Mouse (Mus musculus) neural tube, embryonic 12.5 days (tissue): ENCODE results near the gene Mospd3. TPM values are rescaled to one million over a fixed set of nuclear protein-coding genes. Genes with fewer than 3 reads are reported as not detected.

Experiments used
- ATAC-seq: fragments of 200-750 bp; cut with Nextera tagmentation; 2 replicates; pipeline ENCODE4 v1.8.0; 2017; ENCODE audit warnings: low read depth, mild to moderate bottlenecking, moderate TSS enrichment, moderate library complexity; ENCODE audit not compliant: low FRiP score
- H3K27ac ChIP-seq: fragments of 300-500 bp; sonication (generic); 2 replicates; pipeline ENCODE4 v1.5.1; 2016
- H3K27me3 ChIP-seq: fragments of 300-500 bp; sonication (generic); replicated peaks from 2 replicates; pipeline ENCODE4 v1.6.1; 2016; ENCODE audit warnings: mild to moderate bottlenecking
- H3K36me3 ChIP-seq: fragments of 300-500 bp; sonication (generic); 2 replicates; pipeline ENCODE4 v1.6.1; 2016; ENCODE audit warnings: mild to moderate bottlenecking
- H3K4me1 ChIP-seq: fragments of 300-500 bp; sonication (generic); 2 replicates; pipeline ENCODE4 v1.6.1; 2016
- H3K4me2 ChIP-seq: fragments of 300-500 bp; sonication (generic); replicated peaks from 2 replicates; pipeline ENCODE4 v1.6.1; 2016; ENCODE audit warnings: mild to moderate bottlenecking
- H3K4me3 ChIP-seq: fragments of 300-500 bp; sonication (generic); 2 replicates; pipeline ENCODE4 v1.5.1; 2016
- H3K9ac ChIP-seq: fragments of 300-500 bp; sonication (generic); 2 replicates; pipeline ENCODE4 v1.6.1; 2016; ENCODE audit warnings: mild to moderate bottlenecking
- H3K9me3 ChIP-seq: fragments of 300-500 bp; sonication (generic); 2 replicates; pipeline ENCODE4 v1.6.1; 2016; ENCODE audit warnings: mild to moderate bottlenecking
- WGBS: fragments of 180-500 bp; shearing (Covaris S2); methylation state at CpG from one replicate; pipeline ENCODE4 v1.1.7; 2016; 5-methylcytosine and 5-hydroxymethylcytosine counted together
- polyA plus RNA-seq: library from polyadenylated mRNA; unstranded; fragments of >200 nt; fragmentation: Nextera tagmentation; extraction: Ambion mirVana; gene quantifications from 2 replicates; pipeline ENCODE4 v1.2.1, GENCODE M21; 2016

The Mospd3 gene
- polyA plus RNA-seq, 1 experiment from 2014 or later = 42.1 TPM

DNA sequence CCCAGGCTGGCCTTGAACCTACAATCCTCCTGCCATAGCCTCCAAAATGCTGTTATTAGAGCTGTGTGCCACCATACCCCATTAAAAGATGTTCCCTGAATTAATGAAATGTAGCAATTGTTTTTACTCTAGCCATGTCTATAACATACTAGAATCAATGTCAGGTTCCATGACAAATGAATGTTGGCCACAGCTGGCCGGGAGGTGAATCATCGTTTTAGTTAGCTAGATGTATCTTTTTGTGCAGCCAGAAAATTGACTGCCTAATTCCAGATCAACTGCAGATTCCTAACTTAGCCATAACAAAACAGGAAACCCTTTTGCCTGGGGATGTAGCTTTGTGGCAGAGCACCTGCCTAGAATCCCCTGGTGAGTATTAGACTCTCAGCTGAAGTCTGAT is 51.0 kb downstream of the Mospd3 start:
- Histone ChIP-seq H3K4me2 (no peak overlapping the region), H3K36me3 (no peaks in the 10 kb centered on the region), H3K9ac (no peak overlapping the region), H3K4me3 (no peak overlapping the region), H3K9me3 (no peaks in the 10 kb centered on the region), H3K27me3 (0 out of 2 replicates have a peak, but pooled peaks cover 4% of the 10 kb centered on the region), H3K4me1 (peaks cover 6% of the 10 kb centered on the region; the same call in 1 of the 2 replicates), H3K27ac (no peak overlapping the region)
- ATAC-seq = no peak
- WGBS = 88% methylated on average over 2 of the region's 2 CpGs

Other genes starting within 250 kb of the Mospd3 start
- gene Zan, start 124.0 kb downstream of the Mospd3 start, polyA plus RNA-seq = 0.04 and 0.09 TPM in 2 replicates
- 65.4 and 71.0 TPM in 2 replicates for gene Pop7, start 98.5 kb downstream of the Mospd3 start, polyA plus RNA-seq
- 17.6 and 19.4 TPM in 2 replicates for gene Gigyf1, start 82.5 kb downstream of the Mospd3 start, polyA plus RNA-seq
- gene Epo, start 67.8 kb downstream of the Mospd3 start, polyA plus RNA-seq = not detected in 2 replicates
- gene Gnb2, start 67.5 kb downstream of the Mospd3 start, polyA plus RNA-seq = 468 and 494 TPM in 2 replicates
- 109 and 118 TPM in 2 replicates for gene Actl6b, start 47.5 kb downstream of the Mospd3 start, polyA plus RNA-seq
- gene Tfr2, start 31.2 kb downstream of the Mospd3 start, polyA plus RNA-seq = 1.8 TPM in 2 replicates
- 51.8 and 52.0 TPM in 2 replicates for gene Pcolce, start 12.7 kb upstream of the Mospd3 start, polyA plus RNA-seq
- 0.11 and 0.39 TPM in 2 replicates for gene Fbxo24, start 27.9 kb upstream of the Mospd3 start, polyA plus RNA-seq
- gene Lrch4, start 28.1 kb upstream of the Mospd3 start, polyA plus RNA-seq = 29.4 and 32.5 TPM in 2 replicates
- 8.9 and 9.4 TPM in 2 replicates for gene Gm20605, start 28.1 kb upstream of the Mospd3 start, polyA plus RNA-seq
- 7.6 and 9.5 TPM in 2 replicates for gene Sap25, start 40.3 kb upstream of the Mospd3 start, polyA plus RNA-seq
- 0.19 and 0.29 TPM in 2 replicates for gene Irs3, start 44.7 kb upstream of the Mospd3 start, polyA plus RNA-seq
- 20.8 and 22.2 TPM in 2 replicates for gene Agfg2, start 83.7 kb upstream of the Mospd3 start, polyA plus RNA-seq
- gene Nyap1, start 140.5 kb upstream of the Mospd3 start, polyA plus RNA-seq = 16.4 and 21.8 TPM in 2 replicates
- 68.4 and 68.7 TPM in 2 replicates for gene Tsc22d4, start 144.7 kb upstream of the Mospd3 start, polyA plus RNA-seq
- 61.5 TPM in 2 replicates for gene Ppp1r35, start 177.8 kb upstream of the Mospd3 start, polyA plus RNA-seq
- 11.3 and 15.4 TPM in 2 replicates for gene Mepce, start 186.6 kb upstream of the Mospd3 start, polyA plus RNA-seq
- gene Zcwpw1, start 186.7 kb upstream of the Mospd3 start, polyA plus RNA-seq = 12.2 and 16.6 TPM in 2 replicates
- 0.57 and 0.93 TPM in 2 replicates for gene Pilra, start 235.2 kb upstream of the Mospd3 start, polyA plus RNA-seq